Mouse (Mus musculus): ENCODE results near the gene Crls1. TPM values are rescaled to one million over a fixed set of nuclear protein-coding genes. Genes with fewer than 3 reads are reported as not detected.

Crls1 gene
- total RNA-seq, 2 experiments from 2014 or later = 28.2 to 31.0 TPM

DNA sequence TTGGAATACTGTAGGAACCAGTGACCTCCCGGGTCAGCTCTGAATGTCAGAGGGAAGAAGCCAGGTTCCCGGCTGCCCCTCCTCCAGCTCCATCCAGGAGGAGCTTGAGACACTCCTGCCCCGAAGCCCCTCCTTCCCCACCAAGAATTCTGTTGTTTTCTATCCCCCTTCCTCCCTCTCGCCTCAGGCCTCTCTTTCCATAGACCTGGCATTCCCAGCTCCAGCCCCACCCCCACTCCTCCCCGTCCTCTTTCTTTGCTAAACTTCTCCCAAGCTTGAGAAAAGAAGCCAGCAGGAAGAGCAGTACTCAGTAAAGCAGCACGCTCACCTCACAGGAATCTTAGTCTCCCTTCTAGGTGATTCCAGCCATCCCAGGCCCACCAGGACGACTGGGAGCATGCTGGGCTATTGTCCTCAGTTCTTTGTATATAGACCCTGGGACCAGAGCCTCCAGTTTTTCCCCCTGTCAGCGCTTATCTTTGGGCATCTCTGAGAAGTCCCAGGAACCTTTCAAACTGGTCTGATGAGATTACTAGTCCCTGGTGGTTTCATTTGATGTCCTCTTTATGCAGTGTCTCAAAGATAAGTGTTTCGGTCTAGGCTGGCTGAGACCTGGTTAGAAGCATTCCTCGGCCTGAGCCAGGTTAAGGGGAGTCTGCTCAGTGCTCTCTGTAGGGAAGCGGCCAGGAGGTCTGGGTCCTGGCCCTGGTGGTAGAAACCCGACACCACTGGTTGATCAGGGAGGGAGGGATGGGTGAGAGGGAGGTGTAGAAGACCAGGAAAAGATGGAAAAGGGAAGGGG, 34.6 kb downstream of the Crls1 start, which contains the start of gene Lrrn4:
TSS of gene Lrrn4 (minus strand) at position 48 of the 802 bp plus-strand sequence.
- DNase-seq (ENCODE audit: low spot score in 2 of 2) = no peak
- intact Hi-C loops (cut with DNase I) = no loop called here

DNA sequence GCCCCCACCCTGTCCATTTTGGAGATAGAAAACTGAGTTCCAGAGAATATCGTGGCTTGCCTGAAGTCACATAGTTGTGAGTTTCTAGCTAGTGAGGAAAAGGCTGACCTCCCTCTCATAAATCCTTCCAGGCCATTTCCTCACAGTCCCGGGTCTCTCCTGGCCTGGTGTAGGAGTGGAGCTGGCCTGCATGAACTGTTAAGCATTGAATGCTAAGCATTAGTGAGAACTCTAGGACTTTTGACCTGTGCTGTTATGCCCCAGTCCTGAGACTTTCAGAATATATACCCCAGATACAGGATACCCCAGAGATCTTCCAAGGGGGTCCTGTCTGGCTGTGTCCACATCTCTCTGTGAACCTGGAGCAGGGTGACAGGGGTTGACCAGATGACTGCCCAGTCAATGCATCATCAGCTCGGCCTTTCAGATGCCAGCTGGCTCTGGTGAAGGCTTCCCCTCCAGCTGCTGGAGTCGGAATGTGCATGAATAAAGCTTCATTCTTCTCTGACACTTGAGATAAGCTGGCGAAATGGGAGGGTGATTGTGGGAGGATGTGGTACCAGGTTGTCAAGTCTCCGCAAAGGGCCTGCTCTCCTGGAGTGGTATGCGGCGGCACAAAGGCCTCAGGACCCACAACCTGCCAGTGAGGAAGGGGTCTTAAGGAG, 38.0 kb downstream of the Crls1 start:
- DNase-seq (ENCODE audit: low spot score in 2 of 2) = no peak
- intact Hi-C loops (cut with DNase I) = no loop called here

DNA sequence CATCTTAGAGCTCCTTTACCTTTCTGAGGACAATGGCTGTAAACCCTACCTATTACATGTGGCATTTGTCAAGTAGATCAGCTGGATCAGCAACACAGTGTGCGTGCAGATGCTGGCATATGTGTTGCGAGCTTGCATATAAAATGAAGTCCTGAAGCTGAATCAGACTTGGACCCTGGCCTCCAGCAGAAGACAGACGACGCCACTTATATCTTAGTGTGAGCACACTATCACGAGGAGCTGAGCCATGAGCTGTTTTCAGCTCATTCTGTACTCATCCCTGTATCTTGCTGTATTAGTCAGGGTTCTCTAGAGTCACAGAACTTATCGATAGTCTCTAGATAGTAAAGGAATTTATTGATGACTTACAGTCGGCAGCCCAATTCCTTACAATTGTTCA, 38.8 kb downstream of the Crls1 start:
- DNase-seq (ENCODE audit: low spot score in 2 of 2) = peak in 1 of 2 experiments; percentile 48
- intact Hi-C loops (cut with DNase I) = no loop called here

DNA sequence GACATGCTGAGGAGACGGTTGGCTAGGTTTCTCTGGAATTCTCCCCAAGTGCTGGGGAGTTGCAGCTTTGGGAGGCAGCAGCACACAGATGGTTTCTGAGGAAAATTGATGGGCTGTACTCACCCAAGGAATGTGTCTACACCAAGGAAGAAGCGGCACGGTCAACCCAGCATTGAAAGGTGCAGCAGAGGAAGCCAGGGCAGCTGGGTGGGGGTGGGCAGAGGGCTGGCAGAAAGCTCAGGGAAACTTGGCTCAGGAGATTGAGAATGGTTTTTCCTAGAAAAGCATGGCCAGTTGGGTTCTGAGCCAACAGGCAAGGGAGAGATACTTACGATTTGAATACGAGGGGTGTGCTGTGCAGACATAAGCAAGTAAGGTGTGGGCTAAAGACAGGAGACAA, 47.4 kb downstream of the Crls1 start:
- DNase-seq (ENCODE audit: low spot score in 2 of 2) = peak in 1 of 2 experiments; percentile 60
- intact Hi-C loops (cut with DNase I) = no loop called here

DNA sequence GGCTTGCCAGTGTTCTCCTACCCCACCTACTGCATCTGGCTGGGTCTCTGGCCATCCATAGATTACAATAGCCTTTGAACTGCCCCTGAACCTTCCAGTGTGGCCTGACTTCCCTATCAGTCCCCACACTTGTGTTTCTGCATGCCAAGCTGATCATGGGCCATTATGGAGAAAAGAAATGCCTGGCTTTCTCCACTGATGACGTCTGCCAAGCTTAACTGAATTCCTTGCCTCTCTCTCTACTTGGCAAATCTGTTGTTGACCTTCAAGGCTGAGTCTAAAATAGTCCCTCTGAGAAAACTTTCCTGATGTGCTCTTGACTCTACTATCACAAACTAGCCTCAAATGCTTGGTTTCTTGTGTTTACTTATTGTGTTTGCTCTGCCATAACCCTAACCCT, 51.7 kb downstream of the Crls1 start:
- intact Hi-C loops (cut with DNase I) = no loop called here
- no peak for DNase-seq (ENCODE audit: low spot score in 2 of 2)

DNA sequence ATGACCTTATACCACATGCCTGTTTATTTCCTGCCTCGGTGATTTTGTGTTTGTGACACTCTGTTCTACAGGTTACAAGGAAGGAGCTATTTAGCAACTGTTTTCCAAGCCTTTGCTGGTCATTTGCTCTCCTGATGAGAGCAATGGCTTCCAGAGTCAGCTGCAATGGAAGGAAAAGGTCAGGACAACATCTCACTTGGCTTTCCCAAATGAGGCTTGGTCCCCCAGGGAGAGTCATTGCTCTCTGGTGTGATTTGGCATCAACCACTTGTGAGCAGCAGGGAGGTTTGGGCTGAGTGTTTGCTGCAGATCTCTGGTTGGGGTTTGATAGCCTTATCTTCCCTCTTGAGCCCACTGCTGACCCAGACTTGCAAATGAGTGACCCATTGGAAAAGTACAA, 54.1 kb downstream of the Crls1 start:
- intact Hi-C loops (cut with DNase I) = loop anchor here (10.0 kb wide), 1 partner anchor 586 kb away; no protein-coding TSS in a partner anchor
- no peak for DNase-seq (ENCODE audit: low spot score in 2 of 2)

DNA sequence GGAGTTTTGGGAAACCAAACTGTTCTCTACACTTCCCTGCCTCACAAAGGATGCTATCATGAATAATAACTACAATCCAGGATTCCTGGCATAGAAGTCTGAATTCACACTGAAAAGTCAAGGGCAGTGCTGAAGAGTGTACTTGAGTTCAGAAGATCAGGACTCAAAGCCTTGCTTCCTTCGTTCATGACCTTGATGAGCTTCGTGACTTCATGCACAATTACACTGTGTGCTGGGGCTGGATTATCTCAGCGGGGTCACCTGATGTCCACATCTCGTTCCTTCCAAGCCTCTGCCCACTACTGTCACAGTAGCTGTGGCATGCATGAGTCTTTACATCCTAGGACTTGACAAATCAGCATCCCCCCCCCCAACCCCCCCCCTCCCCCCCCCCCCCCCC, 55.2 kb downstream of the Crls1 start:
- intact Hi-C loops (cut with DNase I) = loop anchor here (10.0 kb wide), 1 partner anchor 587 kb away; no protein-coding TSS in a partner anchor

DNA sequence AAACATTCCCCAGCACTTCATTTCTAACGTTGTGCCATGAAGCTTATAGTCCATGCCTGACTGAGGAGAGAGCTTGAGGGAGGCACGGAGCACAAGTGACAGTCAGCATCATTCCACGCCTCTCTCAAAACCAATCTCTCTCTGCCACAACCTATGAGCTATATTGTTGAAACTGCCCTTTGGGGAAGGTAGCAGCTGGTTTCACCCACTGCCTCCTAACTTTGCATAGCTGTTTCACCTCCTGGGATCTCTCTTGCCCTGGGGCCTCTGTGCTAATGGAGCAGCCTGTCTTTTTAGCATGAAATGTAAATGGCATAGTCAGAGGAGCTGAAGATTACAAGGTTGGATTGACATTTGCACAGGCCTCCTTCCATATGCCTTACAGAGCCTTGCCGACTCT, 55.6 kb downstream of the Crls1 start:
- intact Hi-C loops (cut with DNase I) = loop anchor here (10.0 kb wide), 1 partner anchor 587 kb away; no protein-coding TSS in a partner anchor
- DNase-seq (ENCODE audit: low spot score in 2 of 2) = no peak

More for the DNA sequence above, 55.2 kb downstream of the Crls1 start:
- no peak for DNase-seq (ENCODE audit: low spot score in 2 of 2)

DNA sequence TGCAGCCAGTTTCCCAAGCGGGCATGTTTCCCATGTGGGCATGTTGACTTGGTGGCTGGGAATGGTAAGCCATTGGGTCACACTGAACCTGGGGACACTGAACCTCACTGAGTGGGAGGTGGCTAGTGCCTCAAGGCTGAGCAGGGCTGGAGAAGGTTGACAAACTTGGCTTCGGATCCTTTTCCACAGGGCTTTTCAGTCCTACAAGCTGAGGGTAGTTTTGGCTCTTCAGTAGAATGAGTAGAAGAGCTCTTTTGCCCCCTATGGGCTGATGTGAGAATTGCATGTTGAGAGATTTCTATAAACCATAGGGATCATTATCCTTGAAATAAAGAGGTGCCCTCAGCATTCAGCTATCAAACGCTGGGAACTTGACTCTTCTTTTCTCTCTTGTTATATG, 57.0 kb downstream of the Crls1 start:
- intact Hi-C loops (cut with DNase I) = loop anchor here (1.0 to 10.0 kb wide), 2 partner anchors 57 to 589 kb away; partner anchors contain the start of gene Crls1
- DNase-seq (ENCODE audit: low spot score in 2 of 2) = peak; percentile 65 to 76

DNA sequence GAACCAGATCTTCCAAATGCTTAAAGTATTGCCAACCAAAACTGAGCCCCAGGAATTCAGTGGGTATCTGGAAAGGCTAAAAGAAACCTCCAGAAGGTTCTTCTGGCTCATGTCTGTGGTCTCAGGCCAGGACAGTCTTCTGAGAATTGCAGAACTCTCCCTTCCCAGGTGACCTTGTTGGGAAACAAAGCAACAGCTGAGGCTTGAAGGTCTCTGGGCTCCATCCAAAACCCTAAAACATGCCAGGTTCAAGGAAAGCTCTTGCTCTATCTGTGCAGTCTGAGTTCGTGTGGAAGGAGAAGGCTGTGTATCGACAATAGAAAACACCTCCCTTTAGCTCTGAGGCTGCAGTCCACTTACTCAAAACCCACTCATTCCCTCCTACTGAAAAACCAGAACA, 58.5 kb downstream of the Crls1 start:
- intact Hi-C loops (cut with DNase I) = loop anchor here (2.0 to 10.0 kb wide), 2 partner anchors 388 to 590 kb away; no protein-coding TSS in a partner anchor
- peak in 1 of 2 experiments; percentile 22 for DNase-seq (ENCODE audit: low spot score in 2 of 2)

DNA sequence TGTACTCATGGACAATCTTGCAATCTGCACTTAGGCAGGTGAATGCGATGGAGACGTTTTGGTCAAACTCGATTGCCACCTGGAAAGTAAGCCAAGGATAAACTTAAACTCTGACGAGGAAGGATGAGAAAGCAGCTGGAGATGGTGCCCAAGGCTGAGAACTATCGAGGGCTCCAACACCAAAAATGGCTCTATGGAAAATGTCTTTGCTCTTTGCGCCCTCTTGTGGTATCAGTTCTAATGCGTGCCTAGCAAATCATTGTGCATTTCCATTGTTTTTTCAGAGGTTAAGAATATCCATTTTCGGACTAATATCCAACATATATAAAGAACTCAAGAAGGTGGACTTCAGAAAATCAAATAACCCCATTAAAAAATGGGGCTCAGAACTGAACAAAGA, 60.3 kb downstream of the Crls1 start:
- DNase-seq (ENCODE audit: low spot score in 2 of 2) = peak; percentile 42 to 55
- intact Hi-C loops (cut with DNase I) = loop anchor here (10.0 kb wide), 1 partner anchor 592 kb away; no protein-coding TSS in a partner anchor

DNA sequence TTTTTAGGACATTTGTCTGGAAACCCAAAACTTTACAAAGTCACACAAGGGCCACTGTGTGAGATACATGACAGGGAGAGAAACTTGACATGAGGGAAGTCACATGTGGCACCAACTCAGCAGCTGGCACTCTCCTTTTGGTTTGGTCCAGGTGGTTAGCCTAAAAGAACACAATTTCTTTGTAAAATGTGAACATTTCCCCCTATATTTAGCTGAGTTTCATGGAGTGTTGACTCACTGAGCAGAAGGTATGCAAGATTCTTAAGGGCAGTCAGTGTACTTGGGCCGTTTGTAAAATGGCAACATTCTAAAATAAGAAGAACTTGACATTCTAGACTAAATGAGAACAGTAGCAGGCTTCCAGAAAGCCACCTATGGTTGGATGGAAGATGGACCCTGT, 68.3 kb downstream of the Crls1 start:
- DNase-seq (ENCODE audit: low spot score in 2 of 2) = peak in 1 of 2 experiments; percentile 59
- intact Hi-C loops (cut with DNase I) = no loop called here

Other genes starting within 250 kb of the Crls1 start
- 10 to 100 TPM in 1 of 2 experiments, 1 to 10 TPM in 1; 8.5 to 11.8 TPM for gene Shld1, start 159.7 kb upstream of the Crls1 start, total RNA-seq (2021)
- gene Chgb, start 65.4 kb upstream of the Crls1 start, total RNA-seq (2021) = 100 to 1,000 TPM; 261 TPM
- 10 to 100 TPM; 24.8 to 27.2 TPM for gene Trmt6, start 30.6 kb upstream of the Crls1 start, total RNA-seq (2021)
- 1 to 10 TPM; 3.9 to 5.6 TPM for gene Mcm8, start 30.5 kb upstream of the Crls1 start, total RNA-seq (2021)
- gene Lrrn4, start 34.2 kb downstream of the Crls1 start, total RNA-seq (2021) = under 1 TPM; 0.21 to 0.25 TPM
- gene Fermt1, start 99.2 kb downstream of the Crls1 start, total RNA-seq (2021) = 1 to 10 TPM in 1 of 2 experiments, under 1 TPM in 1; 0.11 to 2.3 TPM

Measured in left cerebral cortex, postnatal 25 days (tissue).